Mouse (Mus musculus) gonadal fat pad, adult 2 months (tissue): ENCODE measurements around the gene Trp63. TPM values are rescaled to one million over a fixed set of nuclear protein-coding genes. Genes with fewer than 3 reads are reported as not detected.
A peak's percentile ranks its signal among the peaks of the same experiment; 100 is the strongest.

Source experiments
- DNase-seq: peaks from one replicate; pipeline ENCODE4 v3.0.0-alpha.2; 2012; ENCODE audit warnings: low read depth
- polyA plus RNA-seq: library from polyadenylated mRNA; depleted of rRNA; stranded (reverse); fragments of >200 nt; gene quantifications from 2 replicates; pipeline ENCODE4 v1.2.3, GENCODE M21; 2012

The Trp63 gene
- polyA plus RNA-seq, 1 experiment = 21.1 TPM

DNA sequence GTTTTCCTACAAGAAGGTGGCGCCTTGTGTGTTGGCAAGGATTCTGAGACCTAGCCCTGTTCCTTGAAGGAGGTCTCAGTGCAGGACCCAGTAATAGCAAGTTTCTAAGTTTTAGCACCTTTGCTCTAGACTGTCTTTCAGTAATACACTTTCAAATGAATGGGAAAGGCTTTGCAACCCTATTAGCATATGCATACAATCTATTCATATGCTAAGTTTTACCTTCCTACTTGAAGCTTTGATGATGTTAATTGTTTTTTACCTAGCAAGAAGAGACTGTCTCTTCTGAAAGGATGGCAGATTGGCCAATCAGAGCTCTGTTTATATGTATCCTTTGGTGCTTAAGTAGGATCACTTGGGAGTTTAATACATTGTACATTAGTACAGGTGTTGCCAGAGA, 187.9 kb downstream of the Trp63 start:
- DNase-seq = no peak

DNA sequence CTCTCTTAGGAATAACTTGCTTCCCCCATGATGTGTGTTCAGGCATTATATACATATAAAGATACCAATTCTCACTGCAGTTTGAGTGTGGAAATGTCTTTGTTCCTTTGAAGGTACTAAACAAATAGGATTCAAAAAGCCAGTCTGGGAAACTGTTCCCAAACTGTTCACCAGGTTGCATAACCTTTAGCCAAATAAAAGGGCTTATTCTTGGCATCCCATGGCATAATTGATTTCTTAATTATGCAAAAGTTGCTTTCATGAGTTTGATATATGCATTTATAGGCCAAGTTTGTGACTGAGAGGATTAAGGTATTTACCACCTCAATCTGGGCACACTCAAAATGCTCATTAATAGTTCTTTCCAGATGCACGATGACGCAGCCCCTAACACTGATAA, 192.1 kb downstream of the Trp63 start:
- peak; percentile 74 for DNase-seq

DNA sequence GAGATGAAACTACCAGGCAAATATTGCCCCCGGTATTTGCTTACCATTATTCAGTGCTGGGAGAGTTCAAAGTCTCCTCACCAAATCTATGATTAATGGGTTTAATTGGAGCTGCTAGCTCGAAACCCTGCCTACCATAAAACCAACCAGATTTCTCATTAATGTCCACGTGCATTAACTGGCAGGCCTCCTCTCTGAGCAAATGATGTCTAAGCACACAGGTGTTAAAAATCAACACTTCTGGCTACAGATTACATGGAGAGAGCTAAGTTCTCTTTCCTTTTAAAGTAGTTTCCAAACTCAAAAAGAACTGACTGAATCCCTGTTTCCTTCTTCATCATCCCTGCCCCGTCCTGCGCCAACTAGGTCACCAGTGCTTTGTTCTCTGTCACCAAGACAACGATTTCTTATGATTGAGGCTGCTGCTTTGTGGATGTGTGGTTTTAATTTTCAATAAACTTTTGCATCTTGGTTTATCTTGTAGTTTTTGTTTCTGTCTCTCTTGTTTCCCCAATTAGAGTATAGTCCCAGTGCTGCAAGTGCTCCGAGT, 193.9 kb downstream of the Trp63 start:
- DNase-seq = no peak

- no peak for DNase-seq
These were observed 194.6 kb downstream of the Trp63 start for GRCm38 (mm10) chr16:25878116-25878515.

- no peak for DNase-seq
These were observed 215.5 kb downstream of the Trp63 start for GRCm38 (mm10) chr16:25899071-25899470.

GRCm38 (mm10) chr16:25899657-25900056, 216.1 kb downstream of the Trp63 start:
- DNase-seq = no peak

DNA sequence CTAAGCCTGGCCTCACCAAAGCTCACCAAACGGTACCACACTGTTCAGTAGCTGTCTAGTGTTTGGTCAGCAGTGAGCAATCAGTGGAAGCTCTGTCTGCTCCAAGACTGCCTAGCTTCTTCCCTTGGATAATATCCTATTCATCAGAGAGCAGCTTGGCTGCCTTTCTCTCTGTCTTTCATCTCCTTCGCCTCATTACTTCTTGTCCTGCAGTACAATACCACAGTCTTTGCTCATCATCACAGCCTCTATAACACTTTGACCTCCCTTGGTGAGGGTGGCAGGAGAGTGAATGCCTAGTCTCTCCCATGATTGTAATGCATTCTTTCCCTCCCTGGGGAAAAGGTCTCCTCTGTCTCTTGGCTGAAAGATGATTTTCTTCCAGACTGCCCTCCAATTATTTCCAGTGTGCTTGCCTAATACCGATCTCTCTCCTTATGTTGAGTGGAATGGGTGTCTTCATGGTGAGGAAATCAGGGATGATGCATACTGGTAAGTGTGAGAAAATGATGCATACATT, 216.9 kb downstream of the Trp63 start:
- DNase-seq = no peak

DNA sequence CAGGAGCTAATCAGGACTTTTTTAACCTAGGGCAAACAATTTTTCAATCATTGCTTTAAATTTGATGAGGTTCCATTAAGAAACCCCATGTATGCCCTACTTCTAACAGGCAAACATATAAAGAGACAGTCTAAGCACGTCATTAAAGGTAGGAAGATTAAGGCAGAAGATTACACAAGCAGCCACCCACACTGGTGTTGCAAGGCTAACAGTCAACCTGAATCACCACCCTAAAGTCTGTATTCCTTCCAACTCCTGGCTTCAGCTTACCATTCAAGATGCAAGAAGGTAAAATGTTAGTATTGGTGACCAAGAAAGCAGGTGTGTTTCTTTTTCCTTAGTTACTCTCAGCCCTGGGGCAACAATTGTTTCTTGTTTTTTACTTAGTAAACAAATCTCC, 228.6 kb downstream of the Trp63 start:
- DNase-seq = peak; percentile 93

GRCm38 (mm10) chr16:25934181-25934580, 250.6 kb downstream of the Trp63 start:
- DNase-seq = no peak
